Mouse (Mus musculus) urinary bladder, postnatal 14 days (tissue): ENCODE results near the gene Bsn.

Source experiments
- DNase-seq: peaks from one replicate; pipeline ENCODE4 v3.0.0; 2021; ENCODE audit warnings: low spot score

Gene Bsn

GRCm38 (mm10) chr9:108123916-108124315 is 66.3 kb downstream of the Bsn start:
- no peak for DNase-seq

GRCm38 (mm10) chr9:108121170-108121969 is 68.8 kb downstream of the Bsn start:
- DNase-seq: no peak

- no peak for DNase-seq
Measured at GRCm38 (mm10) chr9:108120671-108121070, 69.5 kb downstream of the Bsn start.

GRCm38 (mm10) chr9:108119891-108120411 is 70.2 kb downstream of the Bsn start:
- no peak for DNase-seq

GRCm38 (mm10) chr9:108117143-108117542 is 73.0 kb downstream of the Bsn start:
- no peak for DNase-seq

GRCm38 (mm10) chr9:108115290-108116077 is 74.7 kb downstream of the Bsn start:
- DNase-seq: no peak

GRCm38 (mm10) chr9:108112719-108113340 is 77.4 kb downstream of the Bsn start:
- DNase-seq: peak; percentile 38

- DNase-seq: no peak
Measured at GRCm38 (mm10) chr9:108111593-108112121, 78.5 kb downstream of the Bsn start.

GRCm38 (mm10) chr9:108111101-108111592 is 79.0 kb downstream of the Bsn start:
- no peak for DNase-seq

GRCm38 (mm10) chr9:108110160-108110559 is 80.0 kb downstream of the Bsn start:
- peak; percentile 61 for DNase-seq

GRCm38 (mm10) chr9:108107867-108108266 is 82.3 kb downstream of the Bsn start:
- DNase-seq: no peak

- no peak for DNase-seq
Measured at GRCm38 (mm10) chr9:108106090-108106489, 84.1 kb downstream of the Bsn start.

- DNase-seq: no peak
Measured at GRCm38 (mm10) chr9:108105549-108105863, 84.7 kb downstream of the Bsn start.

GRCm38 (mm10) chr9:108104766-108105548 is 85.2 kb downstream of the Bsn start:
- DNase-seq: no peak

- no peak for DNase-seq
Measured at GRCm38 (mm10) chr9:108099619-108100018, 90.6 kb downstream of the Bsn start.

GRCm38 (mm10) chr9:108095949-108096712 is 94.1 kb downstream of the Bsn start:
- DNase-seq: no peak

- peak; percentile 62 for DNase-seq
Measured at GRCm38 (mm10) chr9:108095518-108095917, 94.7 kb downstream of the Bsn start.

- DNase-seq: no peak
Measured at GRCm38 (mm10) chr9:108094998-108095411, 95.2 kb downstream of the Bsn start.

GRCm38 (mm10) chr9:108094184-108094941 is 95.8 kb downstream of the Bsn start, which contains the start of gene Apeh:
Gene Apeh, minus strand, starts transcription at chr9:108094606.
- peak; percentile 96 for DNase-seq

GRCm38 (mm10) chr9:108093586-108093985 is 96.6 kb downstream of the Bsn start:
- no peak for DNase-seq
